Mouse (Mus musculus) embryonic facial prominence, embryonic 15.5 days (tissue): ENCODE data around the gene Dpm2. TPM values are rescaled to one million over a fixed set of nuclear protein-coding genes. Genes with fewer than 3 reads are reported as not detected.

Experiments used
- ATAC-seq: fragments of 200-750 bp; cut with Nextera tagmentation; 2 replicates; pipeline ENCODE4 v1.8.0; 2017; ENCODE audit warnings: low read depth, moderate TSS enrichment; ENCODE audit not compliant: insufficient number of reproducible peaks, low FRiP score, low TSS enrichment
- H3K27ac ChIP-seq: fragments of 300-500 bp; sonication (generic); replicated peaks from 2 replicates; pipeline ENCODE4 v1.5.1; 2015; ENCODE audit warnings: mild to moderate bottlenecking, inconsistent platforms
- H3K27me3 ChIP-seq: fragments of 300-500 bp; sonication (generic); 2 replicates; pipeline ENCODE4 v1.6.1; 2015; ENCODE audit warnings: inconsistent platforms
- H3K36me3 ChIP-seq: fragments of 300-500 bp; sonication (generic); 2 replicates; pipeline ENCODE4 v1.6.1; 2015; ENCODE audit warnings: mild to moderate bottlenecking, inconsistent platforms
- H3K4me1 ChIP-seq: fragments of 300-500 bp; sonication (generic); 2 replicates; pipeline ENCODE4 v1.6.1; 2015; ENCODE audit warnings: inconsistent platforms
- H3K4me2 ChIP-seq: fragments of 300-500 bp; sonication (generic); replicated peaks from 2 replicates; pipeline ENCODE4 v1.6.1; 2015; ENCODE audit warnings: mild to moderate bottlenecking, inconsistent platforms
- H3K4me3 ChIP-seq: fragments of 300-500 bp; sonication (generic); replicated peaks from 2 replicates; pipeline ENCODE4 v1.5.1; 2015; ENCODE audit warnings: mild to moderate bottlenecking, inconsistent platforms
- H3K9ac ChIP-seq: fragments of 300-500 bp; sonication (generic); 2 replicates; pipeline ENCODE4 v1.6.1; 2015; ENCODE audit warnings: inconsistent platforms
- H3K9me3 ChIP-seq: fragments of 300-500 bp; sonication (generic); replicated peaks from 2 replicates; pipeline ENCODE4 v1.6.1; 2016; ENCODE audit warnings: inconsistent platforms
- WGBS: fragments of 180-500 bp; shearing (Covaris S2); methylation state at CpG from one replicate; pipeline ENCODE4 v1.1.7; 2015; 5-methylcytosine and 5-hydroxymethylcytosine counted together
- polyA plus RNA-seq: library from polyadenylated mRNA; unstranded; fragments of >200 nt; fragmentation: Nextera tagmentation; extraction: Ambion mirVana; gene quantifications from 2 replicates; pipeline ENCODE4 v1.2.1, GENCODE M21; 2015

Gene Dpm2
- polyA plus RNA-seq, 1 experiment from 2014 or later, result 119 TPM

- Histone ChIP-seq H3K4me2 (no peak overlapping the region), H3K4me1 (peaks cover 73% of the 10 kb centered on the region), H3K9ac (no peak overlapping the region), H3K4me3 (no peak overlapping the region), H3K9me3 (no peaks in the 10 kb centered on the region), H3K36me3 (peaks cover 6% of the 10 kb centered on the region; the same call in 1 of the 2 replicates), H3K27ac (no peak overlapping the region), H3K27me3 (no peaks in the 10 kb centered on the region)
- no peak for ATAC-seq
- 85% methylated on average over 5 of the region's 5 CpGs for WGBS
Observed at GRCm38 (mm10) chr2:32547380-32547779, 23.3 kb upstream of the Dpm2 start.

DNA sequence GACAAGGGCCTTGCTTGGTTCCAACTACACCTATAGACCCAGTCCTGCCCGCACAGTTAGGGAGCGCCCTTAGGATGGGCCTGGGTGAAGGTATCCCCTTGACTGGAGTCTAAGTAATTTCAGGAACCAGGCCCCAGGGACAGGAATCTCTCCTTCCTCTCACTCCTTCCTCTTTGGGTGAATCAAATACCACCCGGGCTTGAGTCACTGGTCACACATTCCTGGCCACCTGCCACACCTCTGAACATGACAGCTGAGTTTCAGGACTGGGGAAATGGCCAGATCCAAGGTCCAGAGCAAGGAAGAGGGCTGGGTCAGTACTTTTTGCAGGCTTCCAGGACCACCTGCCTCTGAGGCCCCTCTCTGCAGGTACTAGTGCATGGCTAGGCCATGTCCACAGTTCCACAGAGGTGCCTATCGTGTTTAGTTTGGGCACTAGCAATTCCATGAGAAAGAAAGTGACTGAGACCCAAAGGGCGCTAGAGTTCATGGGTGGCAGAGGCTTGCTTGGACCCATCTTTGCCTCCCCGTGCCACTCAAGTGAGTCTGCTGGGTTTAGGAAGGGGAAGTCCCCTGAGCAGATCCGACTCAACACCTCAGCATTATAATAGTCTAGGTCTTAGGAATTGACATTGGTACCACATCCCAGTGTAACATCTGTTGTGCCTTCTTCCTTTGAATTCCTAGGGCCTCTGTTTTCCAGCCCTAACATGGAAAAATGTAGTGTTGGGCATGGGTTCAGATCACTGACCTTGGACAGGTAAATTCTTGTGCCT is 22.5 kb upstream of the Dpm2 start:
- no peak for ATAC-seq
- 85% methylated on average over 7 of the region's 7 CpGs for WGBS
- peak overlapping the region; percentile 97 for H3K27ac ChIP-seq

GRCm38 (mm10) chr2:32549171-32549570 is 21.5 kb upstream of the Dpm2 start:
- peaks cover 6% of the 10 kb centered on the region; the same call in 1 of the 2 replicates for H3K36me3 ChIP-seq
- no peak for ATAC-seq
- H3K9me3 ChIP-seq, result no peaks in the 10 kb centered on the region
- no peak overlapping the region for H3K4me2 ChIP-seq
- peaks cover 67% of the 10 kb centered on the region for H3K4me1 ChIP-seq
- WGBS, result 33% methylated on average over 9 of the region's 9 CpGs
- H3K27ac ChIP-seq, result peak overlapping the region; percentile 97
- H3K27me3 ChIP-seq, result no peaks in the 10 kb centered on the region
- H3K4me3 ChIP-seq, result no peak overlapping the region
- no peak overlapping the region for H3K9ac ChIP-seq

More for the DNA sequence above, 22.5 kb upstream of the Dpm2 start:
- Histone ChIP-seq H3K4me1 (peaks cover 65% of the 10 kb centered on the region), H3K9me3 (no peaks in the 10 kb centered on the region), H3K27me3 (no peaks in the 10 kb centered on the region), H3K4me2 (no peak overlapping the region), H3K36me3 (peaks cover 6% of the 10 kb centered on the region; the same call in 1 of the 2 replicates), H3K4me3 (no peak overlapping the region), H3K9ac (no peak overlapping the region)

- H3K4me2 ChIP-seq, result peak overlapping the region; percentile 19; the same call in 1 of the 2 replicates
- no peak overlapping the region for H3K4me3 ChIP-seq
- H3K4me1 ChIP-seq, result peaks cover 70% of the 10 kb centered on the region
- no peaks in the 10 kb centered on the region for H3K27me3 ChIP-seq
- H3K27ac ChIP-seq, result peak overlapping the region; percentile 97
- ATAC-seq, result peak; percentile 90
- peaks cover 2% of the 10 kb centered on the region; the same call in 1 of the 2 replicates for H3K36me3 ChIP-seq
- WGBS, result 21% methylated on average over 6 of the region's 6 CpGs
- H3K9ac ChIP-seq, result no peak overlapping the region
- H3K9me3 ChIP-seq, result no peaks in the 10 kb centered on the region
Observed at GRCm38 (mm10) chr2:32549764-32550163, 20.9 kb upstream of the Dpm2 start.

- Histone ChIP-seq H3K4me3 (no peak overlapping the region), H3K9me3 (no peaks in the 10 kb centered on the region), H3K4me2 (no peak overlapping the region), H3K27me3 (no peaks in the 10 kb centered on the region), H3K27ac (peak overlapping the region; percentile 97), H3K9ac (no peak overlapping the region), H3K4me1 (peaks cover 77% of the 10 kb centered on the region), H3K36me3 (no peaks in the 10 kb centered on the region)
- 68% methylated on average over 5 of the region's 5 CpGs for WGBS
- ATAC-seq, result no peak
Observed at GRCm38 (mm10) chr2:32551236-32551635, 19.4 kb upstream of the Dpm2 start.

DNA sequence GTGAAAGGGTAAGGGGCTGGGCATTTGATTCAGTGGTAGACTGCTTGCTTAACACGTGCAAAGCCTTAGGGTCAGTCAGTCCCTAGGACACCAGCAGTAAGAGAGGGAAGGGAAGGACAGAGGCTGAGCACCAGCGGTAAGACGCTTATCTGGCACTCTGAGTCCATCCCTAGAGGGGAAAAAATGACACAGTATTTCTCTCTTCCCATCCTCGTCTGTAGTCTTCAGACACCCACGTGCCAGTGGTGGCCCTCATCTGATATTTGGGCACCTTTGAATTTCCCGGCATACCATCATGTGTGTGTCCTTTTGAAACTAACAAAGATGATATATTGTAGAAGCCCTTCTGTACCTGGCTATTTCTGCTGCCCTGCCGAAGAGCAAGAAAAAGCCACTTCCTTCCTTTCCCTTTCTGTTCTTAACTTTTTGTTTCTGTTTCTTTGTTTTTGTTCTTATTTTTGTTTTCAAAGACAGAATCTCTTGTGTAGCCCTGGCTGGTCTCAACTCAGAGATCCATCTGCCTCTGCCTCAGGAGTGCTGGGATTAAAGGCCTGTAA is 17.0 kb upstream of the Dpm2 start:
- WGBS, result 80% methylated on average over 7 of the region's 7 CpGs
- ATAC-seq, result no peak
- Histone ChIP-seq H3K4me3 (no peak overlapping the region), H3K27ac (no peak overlapping the region), H3K4me1 (peaks cover 79% of the 10 kb centered on the region), H3K36me3 (no peaks in the 10 kb centered on the region; the same call in 1 of the 2 replicates), H3K27me3 (no peaks in the 10 kb centered on the region), H3K4me2 (no peak overlapping the region), H3K9ac (no peak overlapping the region), H3K9me3 (no peaks in the 10 kb centered on the region)

- WGBS, result 18% methylated on average over 4 of the region's 4 CpGs
- peak; percentile 44 for ATAC-seq
Observed at GRCm38 (mm10) chr2:32555484-32555883, 15.2 kb upstream of the Dpm2 start.

DNA sequence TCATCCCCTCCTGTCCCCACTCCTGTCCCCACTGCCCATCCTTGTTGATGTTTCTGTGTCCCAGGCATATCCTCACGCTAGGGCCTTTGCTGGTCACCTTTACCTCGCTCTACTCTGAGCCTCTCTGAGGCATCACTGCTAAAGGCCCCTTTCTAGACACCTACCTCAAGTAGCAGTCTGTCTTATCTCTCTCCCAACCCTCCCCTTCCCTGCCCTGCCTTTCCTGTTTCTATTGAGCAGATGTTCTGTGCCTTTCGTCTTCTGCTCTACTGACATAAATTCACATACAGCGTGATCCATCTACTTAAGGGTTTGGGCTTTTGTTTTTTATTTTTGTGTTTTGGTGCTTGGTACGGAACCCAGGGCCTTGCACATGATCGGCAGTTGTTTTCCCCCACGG is 14.6 kb upstream of the Dpm2 start:
- Histone ChIP-seq H3K4me1 (peaks cover 62% of the 10 kb centered on the region), H3K9me3 (no peaks in the 10 kb centered on the region), H3K4me3 (no peak overlapping the region), H3K27me3 (no peaks in the 10 kb centered on the region), H3K36me3 (peaks cover 17% of the 10 kb centered on the region), H3K4me2 (no peak overlapping the region), H3K27ac (peak overlapping the region; percentile 71), H3K9ac (no peak overlapping the region)
- ATAC-seq, result 0 out of 2 replicates have a peak, but pooled peaks have one; percentile 17
- 60% methylated on average over 7 of the region's 7 CpGs for WGBS

More at GRCm38 (mm10) chr2:32555484-32555883, 15.2 kb upstream of the Dpm2 start:
- peaks cover 16% of the 10 kb centered on the region for H3K36me3 ChIP-seq
- no peak overlapping the region for H3K4me2 ChIP-seq
- H3K9me3 ChIP-seq, result no peaks in the 10 kb centered on the region
- H3K27ac ChIP-seq, result peak overlapping the region; percentile 71
- H3K27me3 ChIP-seq, result no peaks in the 10 kb centered on the region
- H3K9ac ChIP-seq, result no peak overlapping the region
- H3K4me3 ChIP-seq, result no peak overlapping the region
- peaks cover 68% of the 10 kb centered on the region for H3K4me1 ChIP-seq

DNA sequence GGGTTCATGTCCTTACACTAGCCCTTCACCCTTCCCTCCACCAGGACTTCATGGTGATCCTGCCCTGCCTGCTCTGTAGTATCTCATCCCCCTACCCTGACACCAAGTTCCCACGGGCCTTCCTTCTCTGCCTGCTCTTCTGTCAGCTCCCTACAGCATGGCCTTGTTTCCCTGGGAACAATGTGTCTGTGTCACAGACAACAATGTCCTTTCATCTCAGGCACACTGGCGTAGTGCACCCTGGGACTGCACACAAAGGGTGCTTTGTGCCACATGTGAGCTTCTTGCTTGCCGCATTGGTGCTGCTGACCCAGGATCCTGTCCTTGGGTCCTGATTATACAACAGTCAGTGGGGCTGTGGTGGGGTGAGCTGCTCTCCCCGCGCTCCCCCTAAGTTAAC is 11.1 kb upstream of the Dpm2 start:
- Histone ChIP-seq H3K9me3 (no peaks in the 10 kb centered on the region), H3K9ac (no peak overlapping the region), H3K4me2 (no peak overlapping the region), H3K36me3 (peaks cover 46% of the 10 kb centered on the region), H3K27me3 (no peaks in the 10 kb centered on the region), H3K4me1 (peaks cover 41% of the 10 kb centered on the region), H3K4me3 (no peak overlapping the region), H3K27ac (peak overlapping the region; percentile 11; the same call in 1 of the 2 replicates)
- no peak for ATAC-seq
- WGBS, result 27% methylated on average over 5 of the region's 5 CpGs

DNA sequence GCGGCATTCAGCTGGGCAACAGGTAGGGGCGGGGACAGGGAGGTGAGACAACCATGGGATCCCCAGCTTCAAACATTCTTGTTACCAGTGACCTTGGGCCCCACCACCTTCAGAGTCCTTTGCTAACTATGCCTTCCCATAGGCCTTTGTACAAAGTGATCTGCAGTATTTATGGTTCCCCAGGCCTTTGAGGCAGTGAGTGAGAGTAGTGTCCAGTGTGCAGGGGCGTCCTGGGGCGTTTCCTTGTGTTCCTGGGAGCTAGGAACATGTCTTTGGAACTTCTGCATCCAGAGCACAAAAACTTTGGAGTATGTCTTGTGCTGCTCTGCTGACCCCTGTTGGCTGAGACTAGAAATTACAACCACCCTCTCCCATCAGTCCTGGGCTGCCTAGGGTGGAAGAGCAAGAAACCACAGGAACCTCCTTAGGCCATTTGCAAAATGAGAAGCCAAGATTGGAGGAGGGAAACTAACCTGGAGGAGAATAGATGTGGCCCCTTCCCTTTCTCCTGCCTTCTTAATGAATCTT is 4.1 kb upstream of the Dpm2 start:
- H3K9ac ChIP-seq, result no peak overlapping the region
- H3K4me2 ChIP-seq, result no peak overlapping the region
- no peak overlapping the region for H3K27ac ChIP-seq
- no peak for ATAC-seq
- no peaks in the 10 kb centered on the region for H3K27me3 ChIP-seq
- H3K36me3 ChIP-seq, result peaks cover 70% of the 10 kb centered on the region
- 39% methylated on average over 4 of the region's 4 CpGs for WGBS
- no peaks in the 10 kb centered on the region for H3K9me3 ChIP-seq
- peaks cover 5% of the 10 kb centered on the region for H3K4me1 ChIP-seq
- H3K4me3 ChIP-seq, result no peak overlapping the region

DNA sequence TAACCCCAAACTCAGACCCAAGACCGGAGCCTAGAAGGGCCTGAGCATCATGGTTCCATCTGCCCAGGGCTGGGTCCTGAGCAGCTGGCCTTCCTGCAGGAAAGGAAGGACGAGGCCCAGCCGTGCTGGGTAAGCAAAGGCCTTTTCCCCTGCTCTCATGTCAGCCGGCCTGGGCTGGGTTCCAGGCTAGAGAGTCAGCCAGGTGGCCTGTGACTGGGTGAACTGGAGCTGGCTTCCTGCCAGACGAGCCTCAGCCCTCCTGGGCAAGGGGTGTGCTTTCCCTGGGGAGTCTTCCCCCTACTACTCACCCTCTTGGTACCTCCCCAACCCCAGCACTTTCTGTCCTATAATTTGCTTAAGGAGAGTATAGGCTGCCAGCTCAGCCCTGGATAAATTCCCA is 2.5 kb upstream of the Dpm2 start:
- no peak overlapping the region for H3K9ac ChIP-seq
- no peaks in the 10 kb centered on the region for H3K27me3 ChIP-seq
- no peak overlapping the region for H3K4me3 ChIP-seq
- no peak for ATAC-seq
- H3K4me2 ChIP-seq, result no peak overlapping the region
- H3K27ac ChIP-seq, result no peak overlapping the region
- peaks cover 12% of the 10 kb centered on the region for H3K4me1 ChIP-seq
- no peaks in the 10 kb centered on the region for H3K9me3 ChIP-seq
- WGBS, result 72% methylated on average over 5 of the region's 5 CpGs
- peaks cover 63% of the 10 kb centered on the region for H3K36me3 ChIP-seq
